Mouse (Mus musculus) heart, embryonic 16.5 days (tissue): Measurements from ENCODE around the gene Epop. TPM values are rescaled to one million over a fixed set of nuclear protein-coding genes. Genes with fewer than 3 reads are reported as not detected.

ENCODE experiments used
- ATAC-seq: fragments of 200-750 bp; cut with Nextera tagmentation; replicated peaks from 2 replicates; pipeline ENCODE4 v1.8.0; 2017; ENCODE audit warnings: moderate number of reproducible peaks; ENCODE audit not compliant: insufficient read depth, low FRiP score; ENCODE audit errors: extremely low read depth
- H3K27ac ChIP-seq: fragments of 300-500 bp; sonication (generic); 2 replicates; pipeline ENCODE4 v1.5.1; 2014; ENCODE audit warnings: mild to moderate bottlenecking, low read length, control low read depth, moderate library complexity
- H3K27me3 ChIP-seq: fragments of 300-500 bp; sonication (generic); 2 replicates; pipeline ENCODE4 v1.6.1; 2014; ENCODE audit warnings: low read length, mixed read lengths; ENCODE audit not compliant: control insufficient read depth, insufficient read depth
- H3K36me3 ChIP-seq: fragments of 300-500 bp; sonication (generic); 2 replicates; pipeline ENCODE4 v1.6.1; 2014; ENCODE audit not compliant: control insufficient read depth, insufficient read depth
- H3K4me1 ChIP-seq: fragments of 300-500 bp; sonication (generic); 2 replicates; pipeline ENCODE4 v1.6.1; 2014; ENCODE audit warnings: low read length, mixed read lengths; ENCODE audit not compliant: control insufficient read depth, insufficient read depth
- H3K4me2 ChIP-seq: fragments of 300-500 bp; sonication (generic); 2 replicates; pipeline ENCODE4 v1.6.1; 2014; ENCODE audit warnings: low read depth, mild to moderate bottlenecking, control low read depth, low read length
- H3K4me3 ChIP-seq: fragments of 300-500 bp; sonication (generic); 2 replicates; pipeline ENCODE4 v1.5.1; 2014; ENCODE audit warnings: mild to moderate bottlenecking, control low read depth, low read length
- H3K9ac ChIP-seq: fragments of 300-500 bp; sonication (generic); 2 replicates; pipeline ENCODE4 v1.6.1; 2014; ENCODE audit warnings: low read length, control low read depth
- H3K9me3 ChIP-seq: fragments of 300-500 bp; sonication (generic); replicated peaks from 2 replicates; pipeline ENCODE4 v1.6.1; 2016; ENCODE audit warnings: low read length; ENCODE audit not compliant: control insufficient read depth
- WGBS: fragments of 180-500 bp; shearing (Covaris S2); extraction: QIAGEN DNeasy Blood & Tissue Kit; methylation state at CpG from one replicate; pipeline ENCODE4 v1.1.7; 2014; 5-methylcytosine and 5-hydroxymethylcytosine counted together
- polyA plus RNA-seq: library from polyadenylated mRNA; unstranded; fragments of >200 nt; fragmentation: Nextera tagmentation; extraction: Ambion mirVana; gene quantifications from 2 replicates; pipeline ENCODE4 v1.2.1, GENCODE M21; 2015

The Epop gene
- polyA plus RNA-seq, 1 experiment from 2014 or later: 0.70 TPM

DNA sequence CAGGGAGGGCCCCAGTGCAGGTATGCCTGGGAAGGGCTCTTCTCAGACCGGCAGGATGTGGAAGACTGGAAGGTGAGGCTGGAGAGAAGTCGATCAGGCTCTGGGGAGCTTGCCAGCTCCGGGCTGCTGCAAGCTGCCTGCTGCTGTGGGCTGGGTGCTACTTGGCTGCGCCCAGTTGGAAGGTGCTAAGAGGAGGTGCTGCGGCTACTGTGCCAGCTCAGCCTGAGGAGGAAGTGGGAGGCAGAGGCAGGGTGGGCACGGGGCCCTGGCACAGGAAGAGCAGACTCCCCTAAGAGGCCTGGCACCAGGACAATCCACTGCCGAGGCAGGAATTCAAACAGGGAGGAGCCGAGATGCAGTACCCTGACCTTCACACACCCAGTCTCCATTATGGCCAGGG is 18.4 kb downstream of the Epop start:
- Histone ChIP-seq H3K9ac (no peak overlapping the region), H3K9me3 (no peaks in the 10 kb centered on the region), H3K4me3 (no peak overlapping the region), H3K27ac (no peak overlapping the region), H3K36me3 (no peaks in the 10 kb centered on the region), H3K4me1 (no peaks in the 10 kb centered on the region), H3K27me3 (peaks cover 5% of the 10 kb centered on the region; the same call in 1 of the 2 replicates), H3K4me2 (no peak overlapping the region)
- no peak for ATAC-seq
- 59% methylated on average over 8 of the region's 8 CpGs for WGBS

DNA sequence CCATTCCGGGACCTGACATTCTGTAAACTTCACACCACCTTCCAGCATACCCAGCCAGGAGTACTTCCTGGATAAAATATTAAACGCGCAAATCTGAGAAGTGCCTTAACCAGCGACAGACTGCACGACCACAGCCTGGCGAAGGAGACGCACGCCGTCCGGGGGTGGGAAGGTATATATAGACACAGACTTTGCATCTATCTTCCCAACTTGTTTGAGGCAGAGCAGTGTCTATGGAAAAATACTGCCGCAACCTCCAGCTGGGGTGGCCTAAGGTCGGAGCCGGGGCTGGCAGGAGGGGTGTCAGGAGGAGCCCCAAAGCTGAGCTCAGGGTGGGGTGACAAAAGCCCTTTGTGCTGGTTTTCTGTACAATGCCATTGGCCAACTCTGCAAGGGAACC is 19.8 kb downstream of the Epop start:
- Histone ChIP-seq H3K27me3 (peaks cover 2% of the 10 kb centered on the region; the same call in 1 of the 2 replicates), H3K4me3 (no peak overlapping the region), H3K9me3 (no peaks in the 10 kb centered on the region), H3K4me1 (no peaks in the 10 kb centered on the region), H3K27ac (no peak overlapping the region), H3K36me3 (no peaks in the 10 kb centered on the region), H3K4me2 (no peak overlapping the region), H3K9ac (no peak overlapping the region)
- WGBS: 78% methylated on average over 13 of the region's 13 CpGs
- no peak for ATAC-seq

DNA sequence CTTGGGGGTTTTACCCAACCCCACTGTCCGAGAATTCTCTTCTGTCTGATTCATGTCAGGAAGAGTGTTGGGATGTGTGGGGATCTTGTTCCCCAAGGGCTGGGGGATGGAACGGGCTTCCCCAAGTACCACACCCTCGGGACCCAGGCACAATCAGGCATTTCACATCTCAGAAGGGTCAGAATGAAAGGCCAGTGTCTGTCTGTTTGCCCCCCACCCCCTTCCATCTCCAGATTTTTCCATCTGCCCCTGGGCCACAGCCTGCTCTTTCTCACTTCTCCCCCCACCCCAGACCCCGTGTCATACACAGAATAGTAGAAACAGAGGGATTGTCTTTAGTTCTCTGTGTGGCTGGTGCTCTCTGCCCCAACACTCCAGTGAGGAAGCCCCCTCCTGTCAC is 20.6 kb downstream of the Epop start:
- Histone ChIP-seq H3K9me3 (no peaks in the 10 kb centered on the region), H3K36me3 (no peaks in the 10 kb centered on the region), H3K4me2 (no peak overlapping the region), H3K9ac (no peak overlapping the region), H3K4me3 (no peak overlapping the region), H3K4me1 (no peaks in the 10 kb centered on the region), H3K27me3 (peaks cover 2% of the 10 kb centered on the region; the same call in 1 of the 2 replicates), H3K27ac (no peak overlapping the region)
- 52% methylated on average over 4 of the region's 4 CpGs for WGBS
- no peak for ATAC-seq

DNA sequence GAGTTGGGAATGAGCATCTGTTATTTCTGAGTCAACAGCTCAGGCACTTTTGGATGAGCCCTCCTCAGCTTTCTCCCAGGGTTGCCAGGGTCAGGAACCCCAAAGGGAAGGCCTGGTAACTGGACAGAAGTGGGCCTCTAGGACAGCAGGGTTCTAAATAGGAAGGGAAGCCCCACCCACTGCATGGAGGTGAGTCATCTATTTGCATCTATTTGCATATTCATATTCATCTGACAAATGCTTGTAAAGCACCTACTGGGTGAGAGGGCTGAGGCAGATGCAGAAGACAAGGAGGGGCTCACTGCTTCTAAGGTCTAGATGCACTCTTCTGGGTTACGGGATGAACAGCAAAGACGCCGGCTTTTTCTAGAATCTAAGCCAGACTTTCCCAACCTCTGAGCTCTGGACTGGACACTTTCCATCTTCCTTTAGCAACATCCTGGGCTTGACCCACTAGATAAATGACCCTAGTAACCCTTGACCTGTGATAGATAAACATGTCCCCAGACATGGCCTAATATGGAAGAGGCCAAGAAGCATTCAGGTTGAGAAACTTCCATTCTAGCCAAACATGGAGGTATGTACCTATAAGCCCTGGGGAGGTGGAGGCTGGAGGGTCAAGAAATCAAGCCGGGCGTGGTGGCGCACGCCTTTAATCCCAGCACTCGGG is 22.3 kb downstream of the Epop start:
- H3K36me3 ChIP-seq: no peaks in the 10 kb centered on the region
- H3K27ac ChIP-seq: no peak overlapping the region
- H3K4me1 ChIP-seq: no peaks in the 10 kb centered on the region
- WGBS: 93% methylated on average over 8 of the region's 8 CpGs
- H3K4me3 ChIP-seq: no peak overlapping the region
- ATAC-seq: no peak
- H3K9me3 ChIP-seq: no peaks in the 10 kb centered on the region
- no peak overlapping the region for H3K4me2 ChIP-seq
- H3K9ac ChIP-seq: no peak overlapping the region
- peaks cover 6% of the 10 kb centered on the region for H3K27me3 ChIP-seq

DNA sequence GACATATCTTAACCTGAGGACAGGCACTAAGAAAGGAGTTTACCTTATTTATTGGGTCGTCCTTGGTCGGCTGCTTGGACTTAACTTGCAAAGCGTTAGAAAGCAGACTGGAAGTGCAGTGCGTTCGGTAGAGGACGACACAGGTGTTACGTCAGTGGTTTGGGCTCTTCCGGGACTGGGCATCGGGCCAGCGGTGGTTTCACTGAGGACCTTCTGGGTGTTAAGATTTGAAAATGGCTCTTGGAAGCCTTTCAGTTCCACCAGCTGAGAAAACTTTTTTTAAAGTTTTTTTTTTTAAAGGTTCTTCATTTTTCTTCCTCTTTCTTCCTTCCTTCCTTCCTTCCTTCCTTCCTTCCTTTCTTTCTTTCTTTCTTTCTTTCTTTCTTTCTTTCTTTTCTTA is 25.6 kb downstream of the Epop start:
- 50% methylated on average over 10 of the region's 10 CpGs for WGBS
- H3K4me3 ChIP-seq: no peak overlapping the region
- no peaks in the 10 kb centered on the region for H3K9me3 ChIP-seq
- no peak overlapping the region for H3K27ac ChIP-seq
- H3K4me1 ChIP-seq: no peaks in the 10 kb centered on the region
- ATAC-seq: no peak
- peaks cover 6% of the 10 kb centered on the region; the same call in 1 of the 2 replicates for H3K27me3 ChIP-seq
- no peaks in the 10 kb centered on the region for H3K36me3 ChIP-seq
- no peak overlapping the region for H3K4me2 ChIP-seq
- H3K9ac ChIP-seq: no peak overlapping the region

DNA sequence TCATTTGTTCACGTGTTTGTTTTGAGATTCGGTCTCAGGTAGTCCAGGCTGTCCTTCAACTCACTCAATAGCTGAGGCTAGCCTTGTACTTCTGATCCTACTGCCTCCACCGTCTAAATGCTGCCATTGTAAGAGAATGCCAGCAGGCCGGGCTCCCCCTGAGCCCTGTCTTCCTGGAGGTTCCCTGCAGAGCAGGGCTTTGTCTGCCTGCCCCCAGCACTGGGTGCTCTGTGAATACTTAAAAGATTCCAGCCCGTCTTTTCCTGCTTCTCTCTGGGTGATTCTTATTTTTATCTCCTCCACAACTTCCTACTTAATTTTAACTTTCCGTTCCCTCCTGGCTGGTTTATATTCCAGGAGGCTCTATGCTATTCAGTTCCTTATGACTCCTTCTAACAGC is 27.3 kb downstream of the Epop start:
- H3K9me3 ChIP-seq: no peaks in the 10 kb centered on the region
- ATAC-seq: no peak
- H3K27me3 ChIP-seq: peaks cover 4% of the 10 kb centered on the region; the same call in 1 of the 2 replicates
- H3K4me3 ChIP-seq: no peak overlapping the region
- no peak overlapping the region for H3K27ac ChIP-seq
- no peaks in the 10 kb centered on the region for H3K36me3 ChIP-seq
- no peak overlapping the region for H3K9ac ChIP-seq
- no peaks in the 10 kb centered on the region for H3K4me1 ChIP-seq
- no peak overlapping the region for H3K4me2 ChIP-seq
- 21% methylated on average over 6 of the region's 6 CpGs for WGBS

DNA sequence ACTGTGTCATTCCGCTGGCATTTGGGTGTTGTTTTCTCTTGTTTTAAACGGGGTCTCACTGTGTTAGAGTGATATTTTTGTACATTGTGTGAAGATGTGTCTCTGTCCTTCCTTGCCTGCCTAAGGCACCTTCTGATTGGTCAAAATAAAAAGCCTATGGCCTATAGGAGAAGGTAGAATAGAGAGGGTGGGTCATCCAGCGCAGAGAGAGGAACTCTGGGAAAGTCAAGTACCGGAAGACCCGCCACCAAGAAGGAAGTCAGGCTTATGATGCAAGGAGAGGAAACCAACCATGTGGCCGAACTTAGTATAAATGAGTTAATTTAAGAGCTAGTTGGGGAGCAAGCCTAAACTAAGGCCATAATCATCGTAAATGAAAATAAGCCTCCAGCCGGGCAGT is 30.4 kb downstream of the Epop start:
- no peaks in the 10 kb centered on the region for H3K4me1 ChIP-seq
- H3K4me3 ChIP-seq: no peak overlapping the region
- 79% methylated on average over 8 of the region's 8 CpGs for WGBS
- no peaks in the 10 kb centered on the region for H3K9me3 ChIP-seq
- no peak overlapping the region for H3K27ac ChIP-seq
- ATAC-seq: no peak
- no peak overlapping the region for H3K4me2 ChIP-seq
- peaks cover 4% of the 10 kb centered on the region; the same call in 1 of the 2 replicates for H3K27me3 ChIP-seq
- no peaks in the 10 kb centered on the region for H3K36me3 ChIP-seq
- no peak overlapping the region for H3K9ac ChIP-seq

DNA sequence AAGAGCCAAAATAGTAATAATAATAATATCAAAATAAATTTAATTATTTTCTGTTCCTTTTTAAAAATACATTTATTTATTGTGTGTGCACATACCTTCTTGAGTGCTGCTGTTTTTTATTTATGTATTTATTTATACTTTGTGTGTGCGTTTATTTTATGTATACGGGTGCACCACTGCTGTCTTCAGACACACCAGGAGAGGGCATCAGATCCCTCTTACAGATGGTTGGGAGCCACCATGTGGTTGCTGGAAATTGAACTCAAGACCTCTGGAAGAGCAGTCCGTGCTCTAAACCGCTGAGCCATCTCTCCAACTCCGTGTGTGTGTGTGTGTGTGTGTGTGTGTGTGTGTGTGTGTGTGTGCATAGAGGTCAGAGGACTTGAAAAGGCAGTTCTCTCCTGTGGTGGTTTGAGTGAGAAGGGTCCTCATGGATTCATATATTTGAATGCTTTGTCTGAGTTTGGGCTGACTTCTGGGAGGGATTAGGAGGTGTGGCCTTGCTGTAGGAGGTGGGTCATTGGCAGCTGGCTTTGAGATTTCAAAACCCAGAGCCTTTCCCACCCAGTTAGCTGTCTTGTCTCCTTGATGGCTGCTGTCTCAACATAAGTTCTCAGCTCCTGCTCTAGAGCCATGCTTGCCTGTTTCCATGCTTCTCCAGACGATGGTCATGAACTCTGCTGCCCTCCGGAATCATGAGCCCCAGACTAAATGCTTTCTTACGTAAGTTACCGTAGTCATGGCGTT is 31.4 kb downstream of the Epop start:
- Histone ChIP-seq H3K27me3 (peaks cover 4% of the 10 kb centered on the region; the same call in 1 of the 2 replicates), H3K9ac (no peak overlapping the region), H3K9me3 (no peaks in the 10 kb centered on the region), H3K4me3 (no peak overlapping the region), H3K4me2 (no peak overlapping the region), H3K4me1 (no peaks in the 10 kb centered on the region), H3K27ac (no peak overlapping the region), H3K36me3 (no peaks in the 10 kb centered on the region)
- WGBS: 63% methylated on average over 10 of the region's 10 CpGs
- no peak for ATAC-seq

DNA sequence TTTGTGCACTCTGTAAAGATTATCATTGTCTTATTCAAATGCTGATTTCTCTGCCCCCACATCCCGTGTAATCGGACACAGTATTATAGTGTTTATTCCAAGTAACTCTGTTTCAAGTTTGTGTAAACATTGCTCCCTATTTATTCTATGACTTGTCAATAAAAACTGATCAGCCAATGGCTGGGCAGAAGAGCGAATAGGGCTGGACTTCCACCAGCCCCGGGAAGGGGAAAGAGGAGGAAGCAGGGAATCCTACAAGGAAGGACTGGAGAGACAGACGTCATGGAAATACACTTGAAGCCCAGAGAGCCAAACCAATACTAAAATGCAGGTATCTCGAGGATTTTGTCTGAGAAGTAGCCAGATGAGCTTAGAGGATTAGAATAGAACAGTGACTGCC is 35.4 kb downstream of the Epop start:
- H3K9ac ChIP-seq: no peak overlapping the region
- H3K4me1 ChIP-seq: no peaks in the 10 kb centered on the region
- 42% methylated on average over 6 of the region's 6 CpGs for WGBS
- no peaks in the 10 kb centered on the region for H3K27me3 ChIP-seq
- no peak for ATAC-seq
- H3K4me3 ChIP-seq: no peak overlapping the region
- peak overlapping the region; percentile 1; the same call in 1 of the 2 replicates for H3K4me2 ChIP-seq
- H3K9me3 ChIP-seq: no peaks in the 10 kb centered on the region
- H3K27ac ChIP-seq: no peak overlapping the region
- no peaks in the 10 kb centered on the region for H3K36me3 ChIP-seq
